Mouse (Mus musculus): ENCODE measurements around the gene Ucn2. TPM values are rescaled to one million over a fixed set of nuclear protein-coding genes. Genes with fewer than 3 reads are reported as not detected.

The Ucn2 gene
- polyA plus RNA-seq, 1 experiment from 2014 or later: 0.31 TPM

DNA sequence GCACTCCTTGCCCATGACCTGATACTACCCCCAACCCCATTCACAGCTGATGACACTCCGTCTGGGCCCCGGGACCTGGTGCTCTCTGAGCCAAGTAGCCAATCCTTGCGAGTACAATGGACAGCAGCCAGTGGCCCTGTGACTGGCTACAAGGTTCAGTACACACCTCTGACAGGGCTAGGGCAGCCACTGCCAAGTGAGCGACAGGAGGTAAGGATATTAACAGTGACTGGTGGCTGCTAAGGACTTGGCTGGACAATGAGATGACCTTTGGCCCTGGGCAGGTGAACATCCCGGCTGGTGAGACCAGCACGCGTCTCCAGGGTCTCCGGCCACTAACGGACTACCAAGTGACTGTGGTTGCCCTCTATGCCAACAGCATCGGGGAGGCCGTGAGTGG, 30.0 kb upstream of the Ucn2 start:
- Histone ChIP-seq H3K27ac (ENCODE audit: low read length) (no peak overlapping the region), H3K27me3 (ENCODE audit: control insufficient read depth, insufficient read depth, low read length) (no peaks in the 10 kb centered on the region), H3K9me3 (replicated peaks; ENCODE audit: control insufficient read depth, low read length) (no peaks in the 10 kb centered on the region), H3K4me2 (ENCODE audit: low read depth, low read length) (no peak overlapping the region), H3K4me1 (ENCODE audit: control insufficient read depth, insufficient read depth, low read length) (peaks cover 5% of the 10 kb centered on the region; the same call in 1 of the 2 replicates), H3K36me3 (ENCODE audit: control insufficient read depth, insufficient read depth, low read length) (no peaks in the 10 kb centered on the region), H3K4me3 (replicated peaks; ENCODE audit: low read length) (no peak overlapping the region), H3K9ac (ENCODE audit: low read length) (no peak overlapping the region)
- 83% methylated on average over 11 of the region's 11 CpGs for WGBS
- no peak for ATAC-seq (ENCODE audit: insufficient read depth, low FRiP score)

GRCm38 (mm10) chr9:108963577-108963976, 22.2 kb upstream of the Ucn2 start:
- no peak overlapping the region for H3K4me2 ChIP-seq (ENCODE audit: low read depth, low read length)
- no peak overlapping the region for H3K4me3 ChIP-seq (replicated peaks; ENCODE audit: low read length)
- H3K4me1 ChIP-seq (ENCODE audit: control insufficient read depth, insufficient read depth, low read length): no peaks in the 10 kb centered on the region
- no peaks in the 10 kb centered on the region for H3K27me3 ChIP-seq (ENCODE audit: control insufficient read depth, insufficient read depth, low read length)
- H3K36me3 ChIP-seq (ENCODE audit: control insufficient read depth, insufficient read depth, low read length): no peaks in the 10 kb centered on the region
- no peak for ATAC-seq (ENCODE audit: insufficient read depth, low FRiP score)
- H3K27ac ChIP-seq (ENCODE audit: low read length): no peak overlapping the region
- H3K9me3 ChIP-seq (replicated peaks; ENCODE audit: control insufficient read depth, low read length): no peaks in the 10 kb centered on the region
- no peak overlapping the region for H3K9ac ChIP-seq (ENCODE audit: low read length)
- 68% methylated on average over 3 of the region's 3 CpGs for WGBS

GRCm38 (mm10) chr9:108964338-108964737, 21.5 kb upstream of the Ucn2 start:
- no peak for ATAC-seq (ENCODE audit: insufficient read depth, low FRiP score)
- no peaks in the 10 kb centered on the region for H3K9me3 ChIP-seq (replicated peaks; ENCODE audit: control insufficient read depth, low read length)
- no peaks in the 10 kb centered on the region for H3K27me3 ChIP-seq (ENCODE audit: control insufficient read depth, insufficient read depth, low read length)
- H3K4me1 ChIP-seq (ENCODE audit: control insufficient read depth, insufficient read depth, low read length): no peaks in the 10 kb centered on the region
- 70% methylated on average over 6 of the region's 6 CpGs for WGBS
- H3K4me3 ChIP-seq (replicated peaks; ENCODE audit: low read length): no peak overlapping the region
- no peak overlapping the region for H3K27ac ChIP-seq (ENCODE audit: low read length)
- H3K4me2 ChIP-seq (ENCODE audit: low read depth, low read length): no peak overlapping the region
- no peaks in the 10 kb centered on the region for H3K36me3 ChIP-seq (ENCODE audit: control insufficient read depth, insufficient read depth, low read length)
- H3K9ac ChIP-seq (ENCODE audit: low read length): no peak overlapping the region

DNA sequence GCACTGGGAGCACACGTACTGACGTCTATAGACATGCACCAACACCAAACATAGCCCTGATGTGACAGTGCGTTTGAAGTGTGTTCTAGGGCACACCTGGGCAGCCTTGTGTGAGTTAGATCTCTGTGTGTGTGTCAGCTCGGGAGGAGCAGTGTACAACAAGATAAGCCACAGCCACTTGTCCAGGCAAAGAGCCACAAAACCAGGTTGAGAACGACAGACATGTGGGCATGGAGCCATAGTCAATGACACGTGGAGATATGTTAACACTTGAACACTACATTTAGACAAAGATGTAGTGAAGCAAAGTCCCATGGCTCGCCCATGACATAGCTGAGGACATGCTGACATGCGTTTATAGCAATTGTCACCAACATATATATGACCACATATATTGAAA, 15.2 kb upstream of the Ucn2 start:
- no peaks in the 10 kb centered on the region for H3K9me3 ChIP-seq (replicated peaks; ENCODE audit: control insufficient read depth, low read length)
- H3K27me3 ChIP-seq (ENCODE audit: control insufficient read depth, insufficient read depth, low read length): no peaks in the 10 kb centered on the region
- H3K9ac ChIP-seq (ENCODE audit: low read length): no peak overlapping the region
- no peak overlapping the region for H3K4me2 ChIP-seq (ENCODE audit: low read depth, low read length)
- H3K4me1 ChIP-seq (ENCODE audit: control insufficient read depth, insufficient read depth, low read length): no peaks in the 10 kb centered on the region
- no peak overlapping the region for H3K4me3 ChIP-seq (replicated peaks; ENCODE audit: low read length)
- H3K27ac ChIP-seq (ENCODE audit: low read length): no peak overlapping the region
- WGBS: 73% methylated on average over 8 of the region's 8 CpGs
- no peak for ATAC-seq (ENCODE audit: insufficient read depth, low FRiP score)
- no peaks in the 10 kb centered on the region for H3K36me3 ChIP-seq (ENCODE audit: control insufficient read depth, insufficient read depth, low read length)

DNA sequence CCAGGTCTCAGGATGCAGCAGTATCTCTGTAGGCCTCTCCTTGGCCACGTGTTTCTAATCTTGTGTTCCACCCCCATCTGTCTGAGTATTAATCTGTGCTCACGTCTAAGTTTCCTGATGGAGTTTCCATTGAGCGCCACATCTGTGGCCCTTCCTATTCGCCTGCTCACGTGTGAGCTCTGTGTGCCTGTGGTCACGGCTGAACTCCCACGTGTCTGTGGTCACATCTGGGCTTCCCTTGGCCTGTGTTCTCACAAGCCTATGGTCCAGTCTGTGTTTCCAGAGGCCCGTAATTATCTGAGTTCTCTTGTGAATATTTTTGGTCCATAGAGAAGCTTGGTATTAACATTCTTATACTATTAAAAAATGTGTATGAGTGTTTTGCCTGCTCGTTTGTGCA, 9.3 kb upstream of the Ucn2 start:
- no peak overlapping the region for H3K4me3 ChIP-seq (replicated peaks; ENCODE audit: low read length)
- no peak overlapping the region for H3K4me2 ChIP-seq (ENCODE audit: low read depth, low read length)
- WGBS: 75% methylated on average over 9 of the region's 9 CpGs
- H3K36me3 ChIP-seq (ENCODE audit: control insufficient read depth, insufficient read depth, low read length): no peaks in the 10 kb centered on the region
- no peaks in the 10 kb centered on the region for H3K27me3 ChIP-seq (ENCODE audit: control insufficient read depth, insufficient read depth, low read length)
- H3K27ac ChIP-seq (ENCODE audit: low read length): no peak overlapping the region
- H3K4me1 ChIP-seq (ENCODE audit: control insufficient read depth, insufficient read depth, low read length): no peaks in the 10 kb centered on the region
- H3K9ac ChIP-seq (ENCODE audit: low read length): no peak overlapping the region
- no peaks in the 10 kb centered on the region for H3K9me3 ChIP-seq (replicated peaks; ENCODE audit: control insufficient read depth, low read length)
- no peak for ATAC-seq (ENCODE audit: insufficient read depth, low FRiP score)

DNA sequence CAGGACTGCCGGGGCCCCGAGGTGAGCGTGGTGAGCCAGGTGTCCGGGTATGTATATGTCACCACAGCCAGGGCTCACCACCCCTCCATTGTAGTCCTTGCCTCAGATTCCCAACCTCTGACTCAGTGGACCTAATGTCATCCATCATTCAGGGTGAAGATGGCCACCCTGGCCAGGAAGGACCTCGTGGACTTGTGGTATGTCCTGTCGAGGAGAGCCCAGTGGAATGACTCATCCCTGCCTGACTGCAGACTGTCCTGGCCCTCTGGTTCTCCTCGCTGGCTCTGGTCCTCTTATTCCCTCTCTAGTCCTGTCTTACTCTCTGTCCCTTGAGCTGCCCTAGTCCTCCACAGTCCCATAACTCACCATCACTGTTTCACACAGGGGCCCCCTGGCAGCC, 7.8 kb upstream of the Ucn2 start:
- H3K9me3 ChIP-seq (replicated peaks; ENCODE audit: control insufficient read depth, low read length): no peaks in the 10 kb centered on the region
- H3K27me3 ChIP-seq (ENCODE audit: control insufficient read depth, insufficient read depth, low read length): no peaks in the 10 kb centered on the region
- no peak overlapping the region for H3K9ac ChIP-seq (ENCODE audit: low read length)
- H3K4me2 ChIP-seq (ENCODE audit: low read depth, low read length): no peak overlapping the region
- H3K36me3 ChIP-seq (ENCODE audit: control insufficient read depth, insufficient read depth, low read length): no peaks in the 10 kb centered on the region
- no peak for ATAC-seq (ENCODE audit: insufficient read depth, low FRiP score)
- no peak overlapping the region for H3K27ac ChIP-seq (ENCODE audit: low read length)
- no peaks in the 10 kb centered on the region for H3K4me1 ChIP-seq (ENCODE audit: control insufficient read depth, insufficient read depth, low read length)
- 71% methylated on average over 7 of the region's 7 CpGs for WGBS
- H3K4me3 ChIP-seq (replicated peaks; ENCODE audit: low read length): no peak overlapping the region

- no peaks in the 10 kb centered on the region for H3K27me3 ChIP-seq (ENCODE audit: control insufficient read depth, insufficient read depth, low read length)
- H3K27ac ChIP-seq (ENCODE audit: low read length): no peak overlapping the region
- peaks cover 1% of the 10 kb centered on the region; the same call in 1 of the 2 replicates for H3K4me1 ChIP-seq (ENCODE audit: control insufficient read depth, insufficient read depth, low read length)
- no peaks in the 10 kb centered on the region for H3K36me3 ChIP-seq (ENCODE audit: control insufficient read depth, insufficient read depth, low read length)
- H3K9ac ChIP-seq (ENCODE audit: low read length): no peak overlapping the region
- no peak for ATAC-seq (ENCODE audit: insufficient read depth, low FRiP score)
- no peak overlapping the region for H3K4me3 ChIP-seq (replicated peaks; ENCODE audit: low read length)
- WGBS: 80% methylated on average over 8 of the region's 8 CpGs
- H3K9me3 ChIP-seq (replicated peaks; ENCODE audit: control insufficient read depth, low read length): no peaks in the 10 kb centered on the region
- H3K4me2 ChIP-seq (ENCODE audit: low read depth, low read length): no peak overlapping the region
Measured at GRCm38 (mm10) chr9:108982498-108982897, 3.3 kb upstream of the Ucn2 start.

DNA sequence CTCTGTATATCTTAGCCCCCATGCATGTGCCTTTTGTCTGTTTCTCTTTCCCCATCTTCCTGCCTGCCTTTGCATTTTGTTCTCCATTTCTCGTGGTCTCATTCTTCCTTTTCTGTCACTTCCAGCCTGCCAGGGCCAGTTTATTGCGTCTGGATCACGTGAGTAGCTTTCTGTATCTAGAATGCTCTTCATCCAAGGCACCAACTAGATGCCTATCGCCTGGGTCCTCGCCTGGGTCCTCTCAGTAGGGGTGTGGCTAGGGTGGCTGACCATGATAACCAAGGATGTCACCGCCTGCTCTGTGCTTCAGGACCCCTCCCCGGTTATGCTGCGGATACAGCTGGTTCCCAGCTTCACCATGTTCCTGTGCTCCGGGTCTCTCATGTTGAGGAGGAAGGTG, 2.6 kb upstream of the Ucn2 start:
- Histone ChIP-seq H3K36me3 (ENCODE audit: control insufficient read depth, insufficient read depth, low read length) (no peaks in the 10 kb centered on the region), H3K27me3 (ENCODE audit: control insufficient read depth, insufficient read depth, low read length) (no peaks in the 10 kb centered on the region), H3K9ac (ENCODE audit: low read length) (no peak overlapping the region), H3K4me3 (replicated peaks; ENCODE audit: low read length) (no peak overlapping the region), H3K27ac (ENCODE audit: low read length) (no peak overlapping the region), H3K4me1 (ENCODE audit: control insufficient read depth, insufficient read depth, low read length) (peaks cover 8% of the 10 kb centered on the region), H3K9me3 (replicated peaks; ENCODE audit: control insufficient read depth, low read length) (no peaks in the 10 kb centered on the region), H3K4me2 (ENCODE audit: low read depth, low read length) (no peak overlapping the region)
- no peak for ATAC-seq (ENCODE audit: insufficient read depth, low FRiP score)
- 70% methylated on average over 9 of the region's 9 CpGs for WGBS

GRCm38 (mm10) chr9:108987704-108988350, 2.0 kb downstream of the Ucn2 start:
- 16% methylated on average over 15 of the region's 15 CpGs for WGBS
- H3K27ac ChIP-seq (ENCODE audit: low read length): peak overlapping the region; percentile 23; the same call in 1 of the 2 replicates
- H3K36me3 ChIP-seq (ENCODE audit: control insufficient read depth, insufficient read depth, low read length): no peaks in the 10 kb centered on the region
- H3K4me3 ChIP-seq (replicated peaks; ENCODE audit: low read length): peak overlapping the region; percentile 16
- peak overlapping the region; percentile 35; the same call in 1 of the 2 replicates for H3K9ac ChIP-seq (ENCODE audit: low read length)
- no peak for ATAC-seq (ENCODE audit: insufficient read depth, low FRiP score)
- peaks cover 31% of the 10 kb centered on the region for H3K4me1 ChIP-seq (ENCODE audit: control insufficient read depth, insufficient read depth, low read length)
- H3K4me2 ChIP-seq (ENCODE audit: low read depth, low read length): peak overlapping the region; percentile 46
- H3K27me3 ChIP-seq (ENCODE audit: control insufficient read depth, insufficient read depth, low read length): no peaks in the 10 kb centered on the region
- no peaks in the 10 kb centered on the region for H3K9me3 ChIP-seq (replicated peaks; ENCODE audit: control insufficient read depth, low read length)
